Comparison of ENCODE assay signal across 12 mouse cellular contexts in genomic region chr1:37686953-37687441, GRCm38 (mm10). TPM values are rescaled to one million over a fixed set of nuclear protein-coding genes. Genes with fewer than 3 reads are reported as not detected.
A peak's percentile ranks its signal among the peaks of the same experiment; 100 is the strongest.
DNase-seq lines count a peak whose midpoint lies in the region; ATAC-seq and TF ChIP-seq lines count a peak whose summit lies in the region.
"Had no signal": no experiment of that assay in that cellular context is flagged by ENCODE, and none has a peak within 500 bp of the region (broad histone marks: within the 10 kb centered on the region; RNA-seq: fewer than 3 reads in every experiment).

No protein-coding gene starts in this region.

- ATAC-seq in heart, postnatal 0 days (ENCODE audit: insufficient read depth, low read depth) = peak; percentile 85
- ATAC-seq in midbrain, embryonic 15.5 days (replicated peaks) = no peak

- WGBS in heart, postnatal 0 days = 45% methylated on average over 15 of the region's 15 CpGs
- WGBS in midbrain, embryonic 15.5 days = 83% methylated on average over 15 of the region's 15 CpGs
- 87% methylated on average over 15 of the region's 15 CpGs for WGBS in embryonic facial prominence, embryonic 10.5 days

- no peak for TF ChIP-seq EP300 in heart, postnatal 0 days (IDR thresholded peaks at IDR 0.05; ENCODE audit: low read depth)

- peak overlapping the region; percentile 31 for H3K4me3 ChIP-seq in heart, postnatal 0 days (ENCODE audit: low read depth, low read length)
- no peak overlapping the region for H3K4me3 ChIP-seq in midbrain, embryonic 15.5 days
- no peak overlapping the region for H3K4me3 ChIP-seq in embryonic facial prominence, embryonic 10.5 days
- H3K4me3 ChIP-seq: embryonic facial prominence, embryonic 12.5 days; myocyte had no signal

- H3K9ac ChIP-seq in heart, postnatal 0 days (replicated peaks; ENCODE audit: low read depth, low read length) = no peak overlapping the region
- no peak overlapping the region for H3K9ac ChIP-seq in midbrain, embryonic 15.5 days
- H3K9ac ChIP-seq: embryonic facial prominence, embryonic 12.5 days; liver, embryonic 14.5 days had no signal

- H3K4me1 ChIP-seq in heart, postnatal 0 days (ENCODE audit: control insufficient read depth, insufficient read depth) = peaks cover 10% of the 10 kb centered on the region; the same call in 1 of the 2 replicates
- no peaks in the 10 kb centered on the region for H3K4me1 ChIP-seq in midbrain, embryonic 15.5 days
- H3K4me1 ChIP-seq in embryonic facial prominence, embryonic 10.5 days = peaks cover 4% of the 10 kb centered on the region; the same call in 1 of the 2 replicates

- H3K36me3 ChIP-seq in heart, postnatal 0 days (replicated peaks; ENCODE audit: control insufficient read depth, insufficient read depth, low read length) = no peaks in the 10 kb centered on the region
- H3K36me3 ChIP-seq in midbrain, embryonic 15.5 days (replicated peaks) = no peaks in the 10 kb centered on the region
- no peaks in the 10 kb centered on the region for H3K36me3 ChIP-seq in embryonic facial prominence, embryonic 10.5 days (replicated peaks)
- H3K36me3 ChIP-seq: embryonic facial prominence, embryonic 12.5 days had no signal

- H3K27me3 ChIP-seq in heart, postnatal 0 days (ENCODE audit: control insufficient read depth, insufficient read depth, low read length) = no peaks in the 10 kb centered on the region
- H3K27me3 ChIP-seq in midbrain, embryonic 15.5 days (replicated peaks) = no peaks in the 10 kb centered on the region
- H3K27me3 ChIP-seq in embryonic facial prominence, embryonic 10.5 days (replicated peaks; ENCODE audit: low read depth, poor library complexity, severe bottlenecking) = no peaks in the 10 kb centered on the region
- H3K27me3 ChIP-seq: embryonic facial prominence, embryonic 12.5 days had no signal

- H3K9me3 ChIP-seq in heart, postnatal 0 days (replicated peaks; ENCODE audit: control insufficient read depth, low read length) = 0 out of 2 replicates have a peak, but pooled peaks cover 6% of the 10 kb centered on the region
- no peaks in the 10 kb centered on the region for H3K9me3 ChIP-seq in midbrain, embryonic 15.5 days
- no peaks in the 10 kb centered on the region for H3K9me3 ChIP-seq in embryonic facial prominence, embryonic 10.5 days
- H3K9me3 ChIP-seq: embryonic facial prominence, embryonic 12.5 days had no signal

- DNase-seq in heart, postnatal 0 days (ENCODE audit: low spot score) = peak; percentile 45
- DNase-seq in heart, adult 8-10 months (ENCODE audit: low spot score) = no peak
- peak; percentile 40 to 71 for DNase-seq in cerebellum, postnatal 14 days
- DNase-seq in layer of hippocampus, postnatal 14 days (ENCODE audit: low spot score in 2 of 2) = peak; percentile 81 to 91
- DNase-seq in right cerebral cortex, adult 2 months (ENCODE audit: low spot score in 2 of 2) = peak; percentile 72 to 76
- DNase-seq in kidney, adult 18-20 months = no peak
- DNase-seq in embryonic facial prominence, embryonic 10.5 days (ENCODE audit: low spot score) = no peak
- DNase-seq: gastrocnemius, postnatal 14 days had no signal

- peak overlapping the region; percentile 55 for H3K27ac ChIP-seq in heart, postnatal 0 days (ENCODE audit: low read depth)
- H3K27ac ChIP-seq in midbrain, embryonic 15.5 days = no peak overlapping the region
- H3K27ac ChIP-seq in embryonic facial prominence, embryonic 10.5 days (replicated peaks) = no peak overlapping the region
- H3K27ac ChIP-seq: embryonic facial prominence, embryonic 12.5 days; liver, embryonic 14.5 days had no signal

- peak overlapping the region; percentile 53 for H3K4me2 ChIP-seq in heart, postnatal 0 days (ENCODE audit: low read depth, low read length)
- no peak overlapping the region for H3K4me2 ChIP-seq in midbrain, embryonic 15.5 days
- H3K4me2 ChIP-seq: embryonic facial prominence, embryonic 12.5 days had no signal

- no peak for TF ChIP-seq CTCF in heart, postnatal 0 days (IDR thresholded peaks at IDR 0.05; ENCODE audit: low read depth)

RNA-seq across cellular contexts. Expression of gene 2010300C02Rik, which starts 32.9 kb away (rescaled TPM):
- total RNA-seq in heart, postnatal 0 days (2014; rRNA removed; ENCODE audit: low replicate concordance) = 0.46 and 2.3 TPM in 2 replicates
- 0.95 and 1.0 TPM in 2 replicates for polyA plus RNA-seq in heart, postnatal 0 days (2015; fragmentation: Nextera tagmentation; extraction: Ambion mirVana)
- 1 to 10 TPM; 1.1 to 3.0 (median 2.0) TPM for total RNA-seq in heart, adult 8-10 months (2022)
- 100 to 1,000 TPM; 260 to 286 TPM for total RNA-seq in layer of hippocampus, postnatal 14 days (2021)
- 2.7 and 3.7 TPM in 2 replicates for polyA plus RNA-seq in midbrain, embryonic 15.5 days (2015; fragmentation: Nextera tagmentation; extraction: Ambion mirVana)
- 0.91 and 0.96 TPM in 2 replicates for polyA plus RNA-seq in embryonic facial prominence, embryonic 10.5 days (2016; fragmentation: Nextera tagmentation; extraction: Ambion mirVana)
- polyA plus RNA-seq: myocyte had no signal

Comparison
In these comparisons a context has a peak if more than half of its experiments do, and no peak if none do; other contexts are left out.
1. DNase-seq: peak in heart, postnatal 0 days (single experiment), cerebellum, postnatal 14 days (2 of 2), layer of hippocampus, postnatal 14 days (2 of 2) and right cerebral cortex, adult 2 months (2 of 2); none in heart, adult 8-10 months (single experiment), kidney, adult 18-20 months (single experiment) and embryonic facial prominence, embryonic 10.5 days (single experiment).
2. RNA of gene 2010300C02Rik, which starts 32.9 kb away (total RNA-seq): 260 to 286 TPM in layer of hippocampus, postnatal 14 days; 1.1 to 3.0 TPM in heart, adult 8-10 months and 0.46 to 2.3 TPM in heart, postnatal 0 days; every median in the first group is over 10 times any median in the second.